Mouse (Mus musculus) common myeloid progenitor, adult 5-6 weeks (primary cell): Measurements from ENCODE around the gene Ddo. TPM values are rescaled to one million over a fixed set of nuclear protein-coding genes. Genes with fewer than 3 reads are reported as not detected.

Source experiments
- ATAC-seq: replicated peaks from 2 replicates; pipeline ENCODE4 v1.8.0; 2016; ENCODE audit warnings: low read depth, mild to moderate bottlenecking, moderate TSS enrichment, inconsistent platforms; ENCODE audit not compliant: poor library complexity, severe bottlenecking
- total RNA-seq: library from RNA; stranded (forward); fragments of 200-1000, 187-1606 nt; gene quantifications from 2 replicates; pipeline ENCODE4 v1.2.3, GENCODE M21; 2017

The Ddo gene
- total RNA-seq, 1 experiment from 2014 or later = not detected

DNA sequence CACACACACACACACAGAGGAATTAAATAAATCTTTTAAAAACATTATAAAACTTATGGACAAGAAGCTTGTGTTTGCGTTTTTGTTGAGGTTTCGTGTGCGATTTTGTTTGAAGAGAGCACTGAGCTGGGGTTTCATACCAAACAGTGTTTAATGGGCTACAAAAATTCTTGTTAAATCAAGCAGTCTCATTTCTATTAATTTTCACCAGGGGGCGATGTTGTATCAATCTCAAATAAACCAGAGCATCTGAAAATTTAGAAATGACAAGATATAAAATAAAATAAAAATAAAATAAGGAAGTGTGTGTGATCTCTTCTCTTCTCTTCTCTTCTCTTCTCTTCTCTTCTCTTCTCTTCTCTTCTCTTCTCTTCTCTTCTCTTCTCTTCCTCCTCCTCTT is 19.8 kb downstream of the Ddo start:
- no peak for ATAC-seq

DNA sequence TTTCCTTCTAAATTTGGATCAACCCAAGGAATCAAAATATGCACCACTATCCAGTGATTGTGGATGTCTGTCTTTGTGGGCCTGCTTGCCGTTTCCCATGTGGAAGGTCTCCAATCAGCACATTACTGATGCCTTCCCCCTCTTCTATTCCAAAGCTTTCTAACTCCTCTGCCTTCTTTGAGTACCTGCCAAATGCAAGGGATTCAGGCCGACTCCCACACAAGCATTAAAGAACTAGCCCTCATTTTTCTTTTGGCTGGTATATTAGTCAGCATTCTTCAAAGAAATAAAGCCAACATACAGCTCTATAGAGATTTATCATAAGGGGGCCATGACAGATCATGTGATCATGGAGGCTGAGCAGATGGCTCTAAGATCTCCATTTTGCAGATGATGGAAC is 21.9 kb downstream of the Ddo start:
- ATAC-seq = no peak

DNA sequence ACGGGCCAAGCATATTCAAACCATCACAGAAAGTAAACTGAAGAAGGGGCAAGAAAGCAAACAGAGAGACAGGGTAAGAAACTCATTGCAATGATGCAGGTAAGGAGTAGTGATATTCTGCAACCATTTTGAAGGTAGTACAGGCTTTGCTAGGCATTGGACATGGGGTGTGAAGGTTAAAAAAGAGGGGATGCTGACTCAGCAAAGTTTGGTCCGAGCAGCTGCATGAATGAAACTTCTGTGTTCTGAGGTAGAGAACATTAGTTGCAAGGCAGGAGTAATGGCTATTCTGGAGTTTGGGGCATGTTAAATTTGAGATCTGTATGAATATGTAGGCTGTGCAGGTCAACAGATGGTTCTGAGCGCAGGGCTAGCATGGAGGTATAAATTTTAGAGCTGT is 35.5 kb downstream of the Ddo start:
- ATAC-seq = no peak

DNA sequence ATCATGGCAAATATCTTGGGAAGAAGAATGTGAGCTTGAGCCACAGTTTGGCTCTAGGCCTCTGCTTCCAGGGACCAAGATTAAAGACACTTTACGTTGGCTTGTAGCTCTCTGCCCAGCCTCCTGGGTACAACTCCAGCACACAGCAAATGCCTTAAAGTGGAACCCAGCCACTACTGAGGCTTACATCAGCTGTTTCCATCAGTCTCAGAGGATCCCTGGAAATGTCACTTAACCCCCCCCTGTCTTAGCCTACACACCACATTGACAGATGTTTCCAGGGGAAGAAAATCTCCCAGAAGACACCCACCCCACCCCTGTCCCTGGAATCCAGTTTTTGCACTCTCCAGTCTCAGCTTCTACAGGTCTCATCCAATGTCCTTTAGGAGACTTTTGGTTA is 37.1 kb downstream of the Ddo start:
- no peak for ATAC-seq

DNA sequence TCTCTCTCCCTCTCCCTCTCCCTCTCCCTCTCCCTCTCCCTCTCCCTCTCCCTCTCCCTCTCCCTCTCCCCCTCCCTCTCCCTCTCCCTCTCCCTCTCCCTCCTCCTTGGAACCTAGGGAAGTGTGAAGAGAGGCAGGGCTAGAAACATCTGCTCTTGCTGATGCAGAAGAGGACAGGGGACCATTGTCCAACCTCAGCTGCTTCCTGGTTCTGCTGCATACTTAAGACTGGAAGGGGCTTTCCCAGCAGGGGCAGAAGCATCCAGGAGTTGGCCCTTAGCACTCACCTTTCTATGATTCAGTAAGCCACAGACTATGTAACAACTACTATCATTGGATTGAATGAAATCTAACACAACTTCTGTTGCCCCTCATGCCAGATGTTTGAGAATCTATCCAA is 38.8 kb downstream of the Ddo start:
- no peak for ATAC-seq

DNA sequence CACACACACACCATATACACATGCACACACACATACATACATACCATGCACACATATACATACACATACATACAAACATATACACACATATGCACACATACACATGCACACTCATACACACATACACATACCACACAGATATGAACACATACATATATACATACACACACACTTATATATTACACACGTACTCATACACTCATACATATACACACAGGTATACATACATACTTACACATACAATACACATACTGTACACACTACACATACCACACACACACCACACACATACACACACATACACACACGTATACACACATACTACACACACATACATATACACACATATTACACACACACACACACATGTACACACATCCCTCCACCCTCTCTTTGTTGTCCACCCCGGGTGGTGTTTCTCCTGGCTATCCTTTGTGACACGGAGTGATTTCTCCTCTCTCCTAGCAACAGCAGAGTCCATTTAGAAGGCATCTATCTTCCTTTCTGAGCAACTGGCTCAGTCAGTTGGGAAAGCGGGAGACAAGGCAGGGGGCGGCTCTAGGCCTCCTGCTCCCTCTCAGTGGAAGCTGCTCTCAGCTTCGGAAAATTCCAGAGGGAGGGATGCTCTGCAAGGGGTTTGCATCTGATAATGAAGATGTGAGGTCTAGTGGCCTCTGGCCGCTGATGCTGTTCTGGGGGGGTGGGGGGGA is 42.9 kb downstream of the Ddo start:
- ATAC-seq = no peak

DNA sequence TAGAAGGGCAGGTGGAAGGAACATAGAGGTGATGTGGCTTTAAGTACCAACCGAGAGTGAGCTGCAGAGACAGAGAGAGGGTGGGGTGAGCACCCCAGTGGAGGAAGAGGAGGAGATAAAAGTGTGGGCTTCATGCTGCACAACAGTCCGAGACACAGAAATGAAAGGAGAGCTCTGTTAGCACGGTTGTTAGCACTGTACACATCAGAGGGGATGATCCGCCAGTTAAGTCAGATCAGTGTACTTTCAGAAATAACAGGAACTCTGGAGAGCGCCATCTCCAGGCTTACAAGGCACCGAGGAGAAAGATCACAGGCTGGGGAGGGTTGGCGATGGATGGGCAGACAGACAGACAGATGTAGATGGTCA is 43.5 kb downstream of the Ddo start:
- ATAC-seq = no peak

DNA sequence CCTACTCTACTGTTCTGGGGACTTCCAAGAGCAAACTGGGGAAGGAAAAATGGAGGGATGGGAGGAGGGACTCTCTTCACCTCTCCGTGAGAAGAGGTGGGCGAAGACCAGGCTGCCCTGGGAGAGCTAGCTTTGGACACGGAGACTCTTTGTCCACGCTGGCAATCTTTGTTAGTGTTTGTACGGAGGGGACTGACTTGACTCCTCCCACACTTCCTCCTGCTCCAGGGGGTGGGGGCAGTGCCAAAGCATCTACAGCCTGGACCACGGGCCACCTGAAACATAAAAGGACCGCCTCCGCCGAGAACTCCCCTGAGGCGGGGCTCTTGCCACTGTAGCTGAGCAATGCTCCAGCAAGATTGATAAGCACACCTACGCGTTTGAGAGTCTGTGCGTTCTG is 44.3 kb downstream of the Ddo start:
- no peak for ATAC-seq

DNA sequence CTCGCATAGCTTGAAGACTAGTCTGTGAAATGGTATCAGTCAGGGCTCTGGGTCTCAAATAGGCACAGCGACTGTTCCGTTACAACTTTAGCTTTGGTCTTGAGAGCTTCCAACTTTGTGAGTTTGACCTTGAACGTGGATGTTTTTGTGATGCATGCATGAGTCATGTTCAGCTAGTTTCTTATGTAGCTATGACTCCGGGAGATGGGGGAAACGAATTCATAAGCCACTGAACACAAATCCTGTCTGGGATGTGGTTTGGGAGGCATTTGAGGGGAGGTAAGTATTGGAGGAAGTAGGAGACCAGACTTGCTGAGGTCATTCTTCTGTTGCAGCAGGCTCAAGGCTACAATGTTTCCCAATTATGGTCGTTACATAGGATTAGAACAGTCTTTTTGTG is 46.1 kb downstream of the Ddo start:
- no peak for ATAC-seq

DNA sequence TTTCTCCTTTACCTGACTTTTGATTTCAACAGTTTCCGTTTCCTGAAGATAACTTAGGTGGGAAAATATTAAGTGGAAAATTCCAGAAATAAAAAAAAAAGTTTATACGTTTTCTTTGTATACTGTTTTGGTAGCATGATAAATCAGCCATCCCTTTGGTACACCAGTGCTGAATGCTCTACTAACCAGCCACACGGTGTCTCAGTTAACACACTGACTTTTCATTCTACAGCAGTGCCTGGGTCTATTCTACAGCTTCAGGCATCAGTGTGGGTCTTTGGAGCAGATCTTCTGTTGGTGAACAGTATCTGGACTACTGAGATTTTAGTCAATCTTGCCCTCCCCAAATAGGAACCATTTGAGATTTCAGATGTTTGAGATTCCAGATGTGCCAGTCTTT is 48.7 kb downstream of the Ddo start:
- ATAC-seq = no peak

DNA sequence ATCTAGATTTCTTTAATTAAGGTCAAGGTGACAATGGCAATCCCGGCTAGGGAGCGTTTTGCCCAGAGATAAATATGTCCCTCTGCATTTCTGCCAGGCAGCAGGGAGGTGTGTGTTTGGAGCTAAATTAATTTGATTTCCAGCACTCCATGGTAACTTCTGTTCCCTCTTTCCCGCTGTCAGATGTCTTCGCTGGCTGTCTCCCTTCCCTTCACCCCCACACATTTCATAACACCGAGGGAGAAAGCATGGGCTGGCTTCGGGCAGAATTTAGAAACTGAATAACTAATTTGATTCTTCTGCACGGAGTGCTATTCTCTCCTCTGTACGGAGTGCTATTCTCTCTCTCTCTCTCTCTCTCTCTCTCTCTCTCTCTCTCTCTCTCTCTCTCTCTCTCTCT is 52.7 kb downstream of the Ddo start:
- no peak for ATAC-seq

DNA sequence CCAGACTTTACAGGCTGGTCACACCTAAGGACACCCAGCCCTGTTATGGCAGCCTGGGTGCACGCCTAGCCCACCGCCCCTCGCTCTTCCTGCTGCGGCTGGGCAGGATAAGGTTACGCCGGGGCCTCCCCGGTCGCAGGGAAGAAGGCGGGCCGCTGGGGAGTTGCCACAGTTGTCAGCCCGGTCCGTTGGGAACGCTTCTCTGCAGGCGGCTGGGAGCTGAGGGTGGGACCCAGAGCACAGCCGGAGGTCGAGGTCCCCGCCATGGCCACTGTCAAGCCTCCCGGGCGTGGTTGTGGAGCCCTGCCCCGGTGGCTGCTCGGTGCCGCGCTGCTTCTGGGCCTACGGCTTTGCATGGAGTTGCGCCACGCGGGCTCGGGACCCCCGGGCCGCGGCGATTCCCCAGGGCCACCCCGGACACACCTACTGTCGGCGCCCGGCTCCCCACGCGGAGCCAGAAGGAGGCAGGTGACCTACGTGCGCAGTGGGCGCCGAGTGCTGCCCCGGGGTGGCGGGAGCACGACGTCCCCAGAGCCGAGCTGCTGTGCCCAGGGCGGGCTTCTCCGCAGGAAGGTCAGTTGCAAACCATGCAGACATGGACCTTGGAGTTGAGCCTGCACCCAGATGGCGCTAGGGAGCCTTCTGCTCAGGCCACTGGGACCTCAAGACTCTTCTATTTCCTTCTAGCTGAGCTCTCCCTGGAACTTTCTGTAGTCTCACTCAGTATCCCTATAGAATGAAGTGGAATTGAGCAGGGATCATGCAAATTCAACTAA is 53.5 kb downstream of the Ddo start, which contains the start of gene Mettl24:
Gene Mettl24 (plus strand): TSS at position 191 of the 776 bp plus-strand sequence.
- peak; percentile 81 for ATAC-seq

DNA sequence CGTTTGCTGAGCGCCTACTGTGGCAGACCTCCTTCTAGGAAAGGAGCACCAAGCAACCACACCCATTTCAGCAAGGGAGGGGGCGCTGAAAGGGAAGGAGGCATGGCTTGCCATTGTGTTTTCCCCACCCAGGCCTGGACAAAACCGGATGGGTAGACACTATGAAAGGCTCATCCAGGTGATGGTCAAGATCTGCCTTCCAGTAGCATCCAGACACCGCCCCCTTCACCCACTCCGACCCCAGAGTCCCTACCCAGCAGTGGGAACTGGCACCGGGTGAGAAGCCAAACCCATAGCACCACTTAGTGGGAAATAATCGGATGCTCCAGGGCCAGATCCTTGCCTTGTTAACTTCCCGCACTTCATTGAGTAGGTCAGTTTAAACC is 54.0 kb downstream of the Ddo start:
- ATAC-seq = no peak

DNA sequence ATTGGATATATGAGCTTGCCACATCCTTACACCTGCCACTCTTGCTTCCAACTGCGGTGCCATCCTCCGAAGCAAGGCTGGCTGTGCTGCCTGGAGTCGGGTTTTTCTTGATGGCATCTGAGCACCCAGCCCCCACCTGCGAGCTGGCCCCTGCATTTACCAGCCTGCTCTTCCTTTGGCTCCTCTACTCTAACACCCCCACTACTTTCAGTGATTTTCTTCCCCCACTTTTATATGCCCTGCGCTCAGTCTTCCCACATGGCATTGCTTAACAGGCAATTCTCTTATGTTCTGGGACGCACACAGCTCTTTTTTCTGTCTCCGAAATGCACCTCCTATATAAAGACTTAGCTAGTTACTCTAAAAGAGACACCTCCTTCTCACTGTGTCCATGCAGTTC is 54.5 kb downstream of the Ddo start:
- ATAC-seq = no peak

DNA sequence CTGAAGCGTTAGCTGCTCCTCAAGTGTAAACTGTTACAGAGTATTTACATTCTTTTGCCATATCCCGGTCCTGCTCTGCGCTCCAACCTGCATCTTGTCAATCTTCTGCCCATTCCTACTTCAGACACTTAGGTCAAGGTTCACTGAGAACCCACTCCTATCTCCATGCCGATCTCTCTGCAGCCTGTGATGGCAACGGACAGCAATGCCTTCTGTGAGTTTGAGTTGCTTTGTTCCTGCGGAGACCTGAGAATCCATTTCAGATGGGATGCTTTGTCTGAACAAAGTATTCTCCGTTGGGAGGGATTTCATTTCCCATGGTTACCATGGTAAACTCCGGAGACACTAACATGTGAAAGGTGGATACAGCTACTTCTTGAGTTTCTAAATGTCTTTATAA is 55.8 kb downstream of the Ddo start:
- ATAC-seq = no peak

DNA sequence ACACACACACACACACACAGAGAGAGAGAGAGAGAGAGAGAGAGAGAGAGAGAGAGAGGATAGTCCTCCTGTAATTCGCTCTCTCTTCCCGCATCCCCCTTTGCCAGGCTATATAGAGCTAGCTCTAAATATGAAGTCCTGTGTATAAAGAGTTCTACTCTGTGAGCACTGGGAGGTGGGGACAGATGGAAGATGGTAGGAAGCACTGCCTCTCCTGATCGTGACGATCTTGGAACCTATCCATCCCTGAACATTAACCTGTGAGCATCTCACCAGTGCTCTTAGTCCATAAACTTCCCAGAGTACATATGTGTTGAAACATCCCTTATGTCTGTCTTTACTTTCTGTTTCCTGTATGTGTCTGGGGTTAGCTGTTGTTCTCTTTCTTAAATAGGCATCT is 57.2 kb downstream of the Ddo start:
- ATAC-seq = no peak

DNA sequence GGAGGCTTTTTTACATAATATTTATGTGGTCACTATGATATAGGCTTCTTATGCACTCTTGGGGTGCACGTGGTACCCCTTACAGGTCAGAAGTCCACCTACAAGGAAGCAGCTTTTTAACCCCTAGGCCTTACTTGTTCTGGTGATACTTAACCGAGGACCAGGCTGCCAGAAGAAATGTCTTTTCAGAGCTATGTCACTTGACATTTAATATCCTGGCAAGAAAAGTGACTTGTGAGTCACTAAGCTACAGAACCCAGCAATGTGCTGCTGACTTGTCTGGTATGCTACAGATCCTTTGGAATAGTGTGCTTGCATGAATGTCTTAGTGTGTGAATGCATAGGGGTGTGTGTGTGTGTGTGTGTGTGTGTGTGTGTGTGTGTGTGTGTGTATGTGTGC is 57.6 kb downstream of the Ddo start:
- no peak for ATAC-seq

DNA sequence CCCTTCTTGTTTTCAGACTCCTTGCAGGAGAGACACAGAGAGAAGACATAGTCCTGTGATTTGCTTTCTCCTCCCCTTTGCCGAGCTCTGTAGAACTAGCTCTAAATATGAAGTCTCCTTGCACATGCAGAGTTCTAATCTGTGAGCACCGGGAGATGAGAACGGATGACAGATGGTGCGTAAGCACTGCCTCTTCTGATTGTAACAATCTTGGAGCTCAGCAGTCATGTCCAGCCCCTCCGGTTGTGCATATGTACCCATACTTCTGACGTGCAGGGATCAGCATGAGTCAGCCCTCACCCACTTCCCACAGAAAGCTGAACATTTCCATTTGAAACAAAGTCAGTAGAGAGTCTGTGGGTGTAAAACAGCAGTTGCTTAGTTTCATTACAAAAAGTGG is 58.5 kb downstream of the Ddo start:
- no peak for ATAC-seq

DNA sequence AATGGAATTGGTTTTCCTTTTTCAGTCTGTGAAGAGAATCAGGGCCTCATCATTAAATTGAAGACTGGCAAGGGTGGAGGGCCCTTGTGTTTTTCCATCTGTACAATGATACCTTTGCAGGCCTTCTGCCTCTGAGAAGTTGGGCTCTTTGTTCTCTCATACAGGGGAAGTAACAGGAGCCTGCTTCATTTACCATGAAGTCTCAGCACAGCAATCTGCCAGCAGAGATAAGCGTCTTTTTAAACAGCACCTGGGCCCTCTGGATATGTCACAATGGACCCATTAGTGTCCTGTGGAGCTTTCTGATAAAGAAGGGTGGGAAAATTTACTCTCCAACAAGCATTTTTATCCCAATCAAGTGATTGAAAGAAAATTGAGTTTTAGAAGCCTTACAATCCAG is 59.1 kb downstream of the Ddo start:
- ATAC-seq = no peak

DNA sequence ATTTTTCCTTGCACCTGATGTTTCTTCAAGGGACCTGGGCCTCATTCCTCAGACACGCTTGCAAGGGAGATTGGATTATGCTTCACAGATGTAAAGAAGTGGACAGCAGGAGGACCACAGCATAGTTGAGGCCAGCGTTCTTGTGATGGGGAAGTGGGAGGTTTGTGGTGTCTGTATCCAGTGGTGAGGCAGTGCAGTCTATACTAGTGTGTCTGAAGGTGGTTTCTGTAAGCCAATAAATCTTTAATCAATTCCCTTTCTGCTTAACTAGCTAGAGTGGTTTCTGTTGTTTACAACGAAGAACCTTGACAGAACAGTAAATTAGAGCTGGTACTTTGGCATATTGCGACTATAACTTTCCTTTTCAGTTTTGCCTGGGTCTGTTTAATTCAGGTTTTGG is 68.8 kb downstream of the Ddo start:
- no peak for ATAC-seq

DNA sequence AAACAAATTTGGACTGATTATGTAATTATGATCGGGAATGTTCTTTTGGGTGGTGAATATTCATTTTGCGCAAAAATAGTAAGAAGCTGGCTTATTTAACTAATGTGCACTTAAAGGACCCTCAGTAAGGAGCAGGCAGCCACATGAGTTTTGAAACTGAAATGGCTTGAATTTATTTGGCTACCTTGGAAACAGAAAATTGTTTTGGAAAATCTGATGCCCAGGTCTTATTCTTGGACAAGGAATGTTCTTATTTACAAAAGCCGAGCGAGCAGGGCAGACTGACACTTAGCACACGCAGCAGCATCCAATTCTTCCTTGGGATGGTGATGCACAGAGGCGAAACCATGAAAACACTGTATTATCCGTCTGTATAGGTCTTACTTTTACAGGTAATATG is 81.3 kb downstream of the Ddo start:
- no peak for ATAC-seq

DNA sequence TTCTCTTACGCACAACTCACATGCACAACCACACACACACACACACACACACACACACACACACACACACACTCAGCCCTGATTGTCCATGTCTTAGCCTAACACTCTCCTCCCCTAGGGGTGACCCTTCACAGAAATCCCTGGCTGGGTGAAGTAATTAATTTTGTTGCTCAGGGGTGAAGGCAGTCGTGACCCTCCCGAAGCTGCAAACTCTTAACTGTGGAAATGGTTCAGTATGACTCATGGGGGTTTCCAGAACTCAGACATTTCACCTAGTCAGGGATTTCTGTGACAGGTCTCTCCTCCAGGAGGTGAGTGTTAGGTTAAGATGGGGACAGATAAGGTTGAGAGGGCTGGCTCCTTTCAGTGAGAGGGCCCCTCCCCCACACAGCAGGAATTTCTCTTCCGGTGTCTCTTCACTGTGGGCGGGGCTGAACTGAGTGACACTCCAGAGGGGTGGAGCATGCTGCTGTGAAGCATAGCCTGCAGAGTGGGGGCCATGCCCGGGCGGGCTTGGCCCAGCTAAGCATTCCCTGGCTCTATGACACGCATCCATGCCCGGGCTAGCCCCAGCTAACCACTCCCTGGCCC is 83.3 kb downstream of the Ddo start:
- no peak for ATAC-seq
